Mouse (Mus musculus) embryonic facial prominence, embryonic 10.5 days (tissue): ENCODE results near the gene Col11a2. TPM values are rescaled to one million over a fixed set of nuclear protein-coding genes. Genes with fewer than 3 reads are reported as not detected.

Experiments
- microRNA counts: library from miRNA; unstranded; fragments of <30 nt; microRNA quantifications from one replicate; lab custom pipeline; 2017
- microRNA-seq: library from miRNA; unstranded; fragments of <30 nt; microRNA quantifications from one replicate; pipeline ENCODE4, GENCODE M21; 2017
- polyA plus RNA-seq: library from polyadenylated mRNA; unstranded; fragments of >200 nt; fragmentation: Nextera tagmentation; extraction: Ambion mirVana; gene quantifications from 2 replicates; pipeline ENCODE4 v1.2.1, GENCODE M21; 2016

Gene Col11a2
- polyA plus RNA-seq, 1 experiment from 2014 or later, result 1.0 TPM

MicroRNAs within 50 kb of the gene (microRNA counts, 519-probe panel; counts per million panel counts)
- microRNA mmu-miR-219 (lab: Ali Mortazavi, UCI), result 188 counts per million, percentile 57 among the panel's probes with 10 or more counts

Small RNA genes lying within 50 kb of the gene (microRNA-seq; reads per million reads assigned to microRNA genes)
- gene Mir219a-1, result 2.7 reads per million
- not detected for gene Mir219c

Other genes starting within 250 kb of the Col11a2 start
- gene Kank3, start 228.9 kb upstream of the Col11a2 start, polyA plus RNA-seq, result 25.4 and 29.5 TPM in 2 replicates
- 866 and 898 TPM in 2 replicates for gene Rps28, start 214.9 kb upstream of the Col11a2 start, polyA plus RNA-seq
- 469 and 477 TPM in 2 replicates for gene Ndufa7, start 214.9 kb upstream of the Col11a2 start, polyA plus RNA-seq
- 97.8 and 98.9 TPM in 2 replicates for gene Cd320, start 196.3 kb upstream of the Col11a2 start, polyA plus RNA-seq
- not detected in 2 replicates for gene Gm7029, start 165.6 kb upstream of the Col11a2 start, polyA plus RNA-seq
- 7.0 and 8.5 TPM in 2 replicates for gene Kifc1, start 148.8 kb upstream of the Col11a2 start, polyA plus RNA-seq
- 0.27 and 0.45 TPM in 2 replicates for gene Platr17, start 134.3 kb upstream of the Col11a2 start, polyA plus RNA-seq
- 80.0 and 84.9 TPM in 2 replicates for gene Daxx, start 130.0 kb upstream of the Col11a2 start, polyA plus RNA-seq
- gene Tapbp, start 123.5 kb upstream of the Col11a2 start, polyA plus RNA-seq, result 9.9 and 11.8 TPM in 2 replicates
- gene Zbtb22, start 123.5 kb upstream of the Col11a2 start, polyA plus RNA-seq, result 19.6 and 21.1 TPM in 2 replicates
- gene Rgl2, start 109.9 kb upstream of the Col11a2 start, polyA plus RNA-seq, result 40.2 and 41.0 TPM in 2 replicates
- 233 and 235 TPM in 2 replicates for gene Pfdn6, start 99.1 kb upstream of the Col11a2 start, polyA plus RNA-seq
- gene Wdr46, start 98.8 kb upstream of the Col11a2 start, polyA plus RNA-seq, result 62.1 and 66.0 TPM in 2 replicates
- gene B3galt4, start 87.9 kb upstream of the Col11a2 start, polyA plus RNA-seq, result 3.6 and 4.5 TPM in 2 replicates
- 48.2 and 51.5 TPM in 2 replicates for gene Vps52, start 83.6 kb upstream of the Col11a2 start, polyA plus RNA-seq
- gene Rps18, start 83.4 kb upstream of the Col11a2 start, polyA plus RNA-seq, result 1,569 and 1,593 TPM in 2 replicates
- gene H2-K1, start 39.1 kb upstream of the Col11a2 start, polyA plus RNA-seq, result 8.4 and 13.4 TPM in 2 replicates
- gene Ring1, start 14.8 kb upstream of the Col11a2 start, polyA plus RNA-seq, result 11.0 and 11.6 TPM in 2 replicates
- 41.4 and 44.8 TPM in 2 replicates for gene H2-Ke6, start 11.4 kb upstream of the Col11a2 start, polyA plus RNA-seq
- 167 and 177 TPM in 2 replicates for gene Slc39a7, start 7.8 kb upstream of the Col11a2 start, polyA plus RNA-seq
- 44.7 and 47.9 TPM in 2 replicates for gene Rxrb, start 7.6 kb upstream of the Col11a2 start, polyA plus RNA-seq
- 0.31 and 0.69 TPM in 2 replicates for gene H2-Oa, start 52.9 kb downstream of the Col11a2 start, polyA plus RNA-seq
- 4.2 and 4.8 TPM in 2 replicates for gene H2-DMa, start 80.1 kb downstream of the Col11a2 start, polyA plus RNA-seq
- 141 and 144 TPM in 2 replicates for gene Brd2, start 83.2 kb downstream of the Col11a2 start, polyA plus RNA-seq
- gene H2-DMb2, start 103.9 kb downstream of the Col11a2 start, polyA plus RNA-seq, result 0.17 and 0.28 TPM in 2 replicates
- 0.52 and 0.55 TPM in 2 replicates for gene H2-DMb1, start 113.6 kb downstream of the Col11a2 start, polyA plus RNA-seq
- 2.8 and 2.9 TPM in 2 replicates for gene Tap1, start 148.1 kb downstream of the Col11a2 start, polyA plus RNA-seq
- 0.57 and 0.93 TPM in 2 replicates for gene Psmb9, start 148.3 kb downstream of the Col11a2 start, polyA plus RNA-seq
- 1.3 and 1.7 TPM in 2 replicates for gene Psmb8, start 158.3 kb downstream of the Col11a2 start, polyA plus RNA-seq
- gene Tap2, start 164.1 kb downstream of the Col11a2 start, polyA plus RNA-seq, result 0.56 and 1.1 TPM in 2 replicates
- not detected in 2 replicates for gene H2-Ob, start 199.5 kb downstream of the Col11a2 start, polyA plus RNA-seq
- 5.5 and 7.2 TPM in 2 replicates for gene H2-Ab1, start 218.3 kb downstream of the Col11a2 start, polyA plus RNA-seq
- not detected in 2 replicates for gene H2-Aa, start 248.4 kb downstream of the Col11a2 start, polyA plus RNA-seq